Mouse (Mus musculus): ENCODE results near the gene Fhad1. TPM values are rescaled to one million over a fixed set of nuclear protein-coding genes. Genes with fewer than 3 reads are reported as not detected.
A peak's percentile ranks its signal among the peaks of the same experiment; 100 is the strongest.

The Fhad1 gene
- polyA plus RNA-seq, 1 experiment from 2014 or later = 0.50 TPM

GRCm38 (mm10) chr4:141920391-141920790 lies 94.5 kb downstream of the Fhad1 start:
- DNase-seq (ENCODE audit: low spot score) = no peak
- 77% methylated on average over 10 of the region's 10 CpGs for WGBS
- Histone ChIP-seq H3K4me3 (replicated peaks; ENCODE audit: low read depth, low read length) (no peak overlapping the region), H3K9me3 (replicated peaks; ENCODE audit: low read length) (no peaks in the 10 kb centered on the region), H3K27ac (no peak overlapping the region), H3K36me3 (ENCODE audit: insufficient read depth, low read length) (no peaks in the 10 kb centered on the region), H3K27me3 (ENCODE audit: insufficient read depth, low read length) (no peaks in the 10 kb centered on the region), H3K4me1 (replicated peaks; ENCODE audit: insufficient read depth, low read length) (no peaks in the 10 kb centered on the region), H3K4me2 (ENCODE audit: low read length) (no peak overlapping the region), H3K9ac (ENCODE audit: low read depth, low read length) (no peak overlapping the region)
- no peak for ATAC-seq (replicated peaks; ENCODE audit: low FRiP score, low read depth)
- no peak for TF ChIP-seq CTCF (IDR thresholded peaks at IDR 0.05; ENCODE audit: low read depth)

GRCm38 (mm10) chr4:141917735-141918419 lies 97.0 kb downstream of the Fhad1 start:
- Histone ChIP-seq H3K4me1 (replicated peaks; ENCODE audit: insufficient read depth, low read length) (peaks cover 8% of the 10 kb centered on the region; the same call in 1 of the 2 replicates), H3K36me3 (ENCODE audit: insufficient read depth, low read length) (no peaks in the 10 kb centered on the region), H3K4me3 (replicated peaks; ENCODE audit: low read depth, low read length) (no peak overlapping the region), H3K9me3 (replicated peaks; ENCODE audit: low read length) (no peaks in the 10 kb centered on the region), H3K4me2 (ENCODE audit: low read length) (no peak overlapping the region), H3K27ac (no peak overlapping the region), H3K27me3 (ENCODE audit: insufficient read depth, low read length) (no peaks in the 10 kb centered on the region), H3K9ac (ENCODE audit: low read depth, low read length) (no peak overlapping the region)
- TF ChIP-seq CTCF (IDR thresholded peaks at IDR 0.05; ENCODE audit: low read depth) = no peak
- ATAC-seq (replicated peaks; ENCODE audit: low FRiP score, low read depth) (no peak), DNase-seq (ENCODE audit: low spot score) (no peak)
- 55% methylated on average over 7 of the region's 7 CpGs for WGBS

DNA sequence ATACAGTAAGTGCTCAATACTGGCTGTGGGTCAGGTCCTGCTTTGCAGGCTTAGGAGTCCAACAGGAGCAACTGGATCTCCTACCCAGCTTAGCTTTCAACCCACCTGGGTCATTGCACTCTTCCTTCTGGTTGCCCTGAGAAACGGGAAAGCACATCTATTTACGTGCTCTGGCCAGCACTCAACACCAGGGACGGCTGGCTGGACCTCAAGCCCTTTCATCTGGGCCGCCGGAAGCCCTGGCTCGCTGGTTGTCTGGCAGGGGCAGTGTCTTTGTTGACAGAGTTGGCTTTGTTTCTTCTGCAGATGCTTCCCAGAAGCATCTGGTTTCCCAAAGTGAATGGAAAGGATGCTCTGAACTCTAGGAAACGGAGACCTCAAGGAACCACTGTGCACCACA lies 100.8 kb downstream of the Fhad1 start:
- DNase-seq (ENCODE audit: low spot score) = peak; percentile 40
- no peak for TF ChIP-seq CTCF (IDR thresholded peaks at IDR 0.05; ENCODE audit: low read depth)
- peak overlapping the region; percentile 68 for H3K27ac ChIP-seq

GRCm38 (mm10) chr4:141913201-141913993 lies 101.5 kb downstream of the Fhad1 start:
- no peaks in the 10 kb centered on the region for H3K36me3 ChIP-seq (ENCODE audit: insufficient read depth, low read length)
- H3K27ac ChIP-seq = peak overlapping the region; percentile 68
- H3K4me2 ChIP-seq (ENCODE audit: low read length) = no peak overlapping the region
- no peaks in the 10 kb centered on the region for H3K9me3 ChIP-seq (replicated peaks; ENCODE audit: low read length)
- no peaks in the 10 kb centered on the region for H3K27me3 ChIP-seq (ENCODE audit: insufficient read depth, low read length)
- WGBS = 54% methylated on average over 13 of the region's 13 CpGs
- TF ChIP-seq CTCF (IDR thresholded peaks at IDR 0.05; ENCODE audit: low read depth) = no peak
- H3K4me1 ChIP-seq (replicated peaks; ENCODE audit: insufficient read depth, low read length) = peaks cover 8% of the 10 kb centered on the region; the same call in 1 of the 2 replicates
- no peak overlapping the region for H3K4me3 ChIP-seq (replicated peaks; ENCODE audit: low read depth, low read length)
- no peak overlapping the region for H3K9ac ChIP-seq (ENCODE audit: low read depth, low read length)
- no peak for ATAC-seq (replicated peaks; ENCODE audit: low FRiP score, low read depth)
- DNase-seq (ENCODE audit: low spot score) = peak; percentile 79

More for the DNA sequence above, 100.8 kb downstream of the Fhad1 start:
- no peaks in the 10 kb centered on the region for H3K36me3 ChIP-seq (ENCODE audit: insufficient read depth, low read length)
- no peak overlapping the region for H3K9ac ChIP-seq (ENCODE audit: low read depth, low read length)
- no peak for ATAC-seq (replicated peaks; ENCODE audit: low FRiP score, low read depth)
- H3K4me1 ChIP-seq (replicated peaks; ENCODE audit: insufficient read depth, low read length) = peaks cover 8% of the 10 kb centered on the region; the same call in 1 of the 2 replicates
- H3K4me3 ChIP-seq (replicated peaks; ENCODE audit: low read depth, low read length) = no peak overlapping the region
- no peaks in the 10 kb centered on the region for H3K27me3 ChIP-seq (ENCODE audit: insufficient read depth, low read length)
- H3K9me3 ChIP-seq (replicated peaks; ENCODE audit: low read length) = no peaks in the 10 kb centered on the region
- no peak overlapping the region for H3K4me2 ChIP-seq (ENCODE audit: low read length)
- 33% methylated on average over 7 of the region's 7 CpGs for WGBS

GRCm38 (mm10) chr4:141904710-141905109 lies 110.2 kb downstream of the Fhad1 start:
- Histone ChIP-seq H3K27me3 (ENCODE audit: insufficient read depth, low read length) (no peaks in the 10 kb centered on the region), H3K27ac (no peak overlapping the region), H3K36me3 (ENCODE audit: insufficient read depth, low read length) (no peaks in the 10 kb centered on the region), H3K4me2 (ENCODE audit: low read length) (no peak overlapping the region), H3K4me1 (replicated peaks; ENCODE audit: insufficient read depth, low read length) (no peaks in the 10 kb centered on the region), H3K9me3 (replicated peaks; ENCODE audit: low read length) (no peaks in the 10 kb centered on the region), H3K4me3 (replicated peaks; ENCODE audit: low read depth, low read length) (no peak overlapping the region), H3K9ac (ENCODE audit: low read depth, low read length) (no peak overlapping the region)
- TF ChIP-seq CTCF (IDR thresholded peaks at IDR 0.05; ENCODE audit: low read depth) = no peak
- WGBS = 71% methylated on average over 9 of the region's 9 CpGs
- DNase-seq (ENCODE audit: low spot score) (no peak), ATAC-seq (replicated peaks; ENCODE audit: low FRiP score, low read depth) (no peak)

GRCm38 (mm10) chr4:141902479-141902858 lies 112.4 kb downstream of the Fhad1 start:
- H3K4me2 ChIP-seq (ENCODE audit: low read length) = no peak overlapping the region
- DNase-seq (ENCODE audit: low spot score) = no peak
- H3K4me1 ChIP-seq (replicated peaks; ENCODE audit: insufficient read depth, low read length) = no peaks in the 10 kb centered on the region
- 87% methylated on average over 8 of the region's 8 CpGs for WGBS
- no peaks in the 10 kb centered on the region for H3K9me3 ChIP-seq (replicated peaks; ENCODE audit: low read length)
- H3K36me3 ChIP-seq (ENCODE audit: insufficient read depth, low read length) = no peaks in the 10 kb centered on the region
- no peaks in the 10 kb centered on the region for H3K27me3 ChIP-seq (ENCODE audit: insufficient read depth, low read length)
- no peak overlapping the region for H3K4me3 ChIP-seq (replicated peaks; ENCODE audit: low read depth, low read length)
- no peak for ATAC-seq (replicated peaks; ENCODE audit: low FRiP score, low read depth)
- H3K27ac ChIP-seq = no peak overlapping the region
- no peak for TF ChIP-seq CTCF (IDR thresholded peaks at IDR 0.05; ENCODE audit: low read depth)
- H3K9ac ChIP-seq (ENCODE audit: low read depth, low read length) = no peak overlapping the region
